Mouse (Mus musculus) c-Kit-positive CD71-negative TER-119-negative erythroid progenitor cells, embryonic 14.5 days (primary cell): ENCODE results near the gene Spata5.

Source experiments
- DNase-seq: peaks from one replicate; pipeline ENCODE4 v3.0.0-alpha.2; 2013; ENCODE audit warnings: low read depth

The Spata5 gene

DNA sequence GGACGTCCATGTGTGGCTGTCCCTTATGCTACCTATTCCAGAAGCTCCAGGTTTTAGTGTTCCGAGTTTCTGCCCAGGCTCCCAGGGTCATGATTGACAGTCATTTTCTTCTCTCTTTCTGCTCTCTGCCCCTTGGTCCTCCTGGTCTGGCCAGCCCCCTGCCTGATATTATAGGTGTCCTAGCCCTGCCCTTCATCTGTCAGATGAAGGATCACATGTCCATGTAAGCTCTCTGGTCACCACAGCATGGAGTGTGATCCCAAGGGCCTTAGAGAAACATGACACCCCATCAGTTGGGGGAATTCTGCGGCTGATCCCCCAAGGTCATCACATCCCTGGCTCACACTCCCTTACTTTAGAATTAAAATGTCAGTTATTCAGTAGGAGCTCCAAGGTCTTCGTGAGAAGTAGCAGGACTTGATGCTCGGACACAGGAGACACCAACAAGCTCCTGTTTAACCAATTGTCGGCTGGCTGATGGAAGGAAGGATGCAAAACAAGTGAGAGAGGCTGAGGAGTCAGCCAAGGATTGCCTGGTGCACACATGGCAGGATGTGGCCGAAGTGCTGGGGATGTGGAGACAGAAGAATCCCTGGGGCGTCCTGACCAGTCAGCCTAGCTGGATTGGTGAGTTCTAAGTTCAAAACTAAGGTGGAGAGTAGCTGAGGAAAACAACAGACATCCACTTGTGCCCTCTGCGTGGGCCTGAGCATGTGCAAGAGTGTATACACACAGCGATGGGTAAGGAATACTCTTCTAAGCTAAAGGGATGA, 195.4 kb downstream of the Spata5 start:
- no peak for DNase-seq

DNA sequence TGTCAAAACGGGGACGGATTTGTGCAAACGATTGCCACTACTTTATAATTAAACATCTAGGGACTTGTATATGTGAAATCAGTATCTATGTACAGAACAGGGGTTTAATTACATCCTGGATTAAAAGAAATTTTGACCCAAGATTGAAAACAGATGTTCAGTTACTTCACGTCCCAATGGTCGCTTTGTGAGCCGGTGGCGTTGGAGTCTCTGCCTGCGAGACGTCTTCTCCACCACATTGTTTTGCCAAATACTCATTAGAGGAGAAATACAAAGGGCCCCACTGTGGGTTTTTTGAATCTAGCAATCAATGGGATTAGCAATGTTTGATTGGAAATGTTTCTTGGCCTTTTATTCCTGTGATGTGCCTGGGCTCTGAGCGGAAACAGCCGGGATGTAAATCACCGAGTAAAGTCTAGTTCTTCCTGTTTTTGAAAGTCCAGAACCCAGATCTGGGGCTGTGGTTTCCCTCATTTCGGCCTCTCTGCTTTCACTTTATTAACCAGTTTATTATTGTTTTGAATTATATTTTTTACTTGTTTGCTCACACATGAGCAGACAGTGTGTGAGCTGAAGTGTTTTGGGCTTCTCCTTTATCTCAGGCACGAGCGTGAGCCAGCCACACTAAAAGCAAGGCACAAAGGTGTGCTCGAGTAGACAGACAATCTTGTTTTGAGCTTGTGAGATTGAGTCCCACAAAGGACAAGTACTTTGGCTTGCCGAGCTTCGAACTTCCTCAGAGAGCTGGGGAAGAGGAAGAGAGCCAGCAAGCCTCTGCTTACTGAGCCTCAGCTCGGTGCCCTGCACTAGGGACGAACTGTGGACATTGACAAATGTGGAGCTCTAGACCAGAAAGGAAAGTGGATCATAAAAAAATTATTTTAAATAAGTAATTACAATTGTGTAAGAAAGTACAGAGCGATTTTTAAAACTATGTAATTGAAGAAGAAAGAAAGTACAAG, 197.2 kb downstream of the Spata5 start:
- DNase-seq = no peak
